Mouse (Mus musculus): Measurements from ENCODE around the gene Ncaph.
"Not testable (repeated sequence)": the region's sequence is repeated elsewhere in the genome, so short reads cannot be mapped to it uniquely, and the experiment has no call there.

The Ncaph gene

DNA sequence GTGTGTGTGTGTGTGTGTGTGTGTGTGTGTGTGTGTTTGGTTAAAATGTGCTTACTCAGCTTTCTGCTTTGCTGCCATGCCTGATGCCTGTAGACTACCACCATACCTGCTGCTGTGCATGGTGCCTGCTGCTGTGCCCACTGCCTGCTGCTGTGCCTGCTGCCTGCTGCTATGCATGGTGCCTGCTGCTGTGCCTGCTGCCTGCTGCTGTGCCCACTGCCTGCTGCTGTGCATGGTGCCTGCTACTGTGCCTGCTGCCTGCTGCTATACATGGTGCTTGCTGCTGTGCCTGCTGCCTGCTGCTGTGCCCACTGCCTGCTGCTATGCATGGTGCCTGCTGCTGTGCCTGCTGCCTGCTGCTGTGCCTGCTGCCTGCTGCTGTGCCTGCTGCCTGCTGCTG lies 43.6 kb downstream of the Ncaph start:
- DNase-seq (ENCODE audit: low read depth, low spot score): not testable (repeated sequence)

- DNase-seq (ENCODE audit: low read depth, low spot score): no peak
Observed at GRCm38 (mm10) chr2:127086235-127086634, 47.5 kb downstream of the Ncaph start.

DNA sequence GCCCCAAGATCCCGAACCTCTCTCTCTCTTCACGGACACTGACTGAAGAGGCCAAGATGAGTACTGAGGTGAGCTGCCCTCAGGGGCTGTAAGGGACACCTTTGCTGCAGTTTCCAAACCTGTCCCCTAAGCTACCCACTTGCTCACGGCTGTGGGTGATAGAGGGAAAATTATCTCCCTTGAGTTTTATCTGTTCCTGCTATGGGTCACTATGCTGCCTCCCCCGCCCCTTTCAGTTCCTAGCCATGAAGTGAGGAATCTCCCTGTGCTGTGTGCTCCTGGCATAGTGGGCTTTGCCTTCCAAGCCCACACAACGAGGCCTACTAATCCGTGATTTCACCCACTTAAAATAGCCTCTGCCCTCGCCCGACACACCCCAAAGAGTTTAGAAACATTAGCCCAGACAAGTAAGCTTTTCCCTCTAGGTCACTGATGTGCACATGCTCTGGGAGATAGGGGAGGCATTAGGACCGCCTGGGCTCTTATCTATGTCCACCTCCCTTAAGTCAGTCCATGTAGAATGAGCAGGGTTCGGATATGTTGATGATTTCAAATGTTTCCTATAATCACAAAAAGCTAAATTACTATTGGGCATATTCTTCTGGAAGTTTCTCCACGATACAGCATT lies 53.0 kb downstream of the Ncaph start:
- no peak for DNase-seq (ENCODE audit: low read depth, low spot score)

- DNase-seq (ENCODE audit: low read depth, low spot score): no peak
Observed at GRCm38 (mm10) chr2:127079881-127080590, 53.7 kb downstream of the Ncaph start.

DNA sequence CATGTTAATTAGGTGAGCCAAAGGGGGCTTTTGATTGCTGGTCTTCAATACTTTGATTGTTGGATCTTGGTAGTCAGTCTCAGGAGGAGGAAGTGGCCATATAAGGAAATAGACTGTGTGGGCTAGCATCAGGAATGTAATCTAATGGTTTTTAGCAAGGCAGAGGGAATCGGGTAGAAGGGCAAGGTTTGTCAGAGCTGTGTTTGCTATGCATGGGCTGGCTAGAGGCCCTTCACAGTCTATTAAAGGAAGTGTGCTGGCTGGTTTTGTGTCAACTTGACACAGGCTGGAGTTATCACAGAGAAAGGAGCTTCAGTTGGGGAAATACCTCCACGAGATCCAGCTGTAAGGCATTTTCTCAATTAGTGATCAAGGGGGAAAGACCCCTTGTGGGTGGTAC lies 54.7 kb downstream of the Ncaph start:
- not testable (repeated sequence) for DNase-seq (ENCODE audit: low read depth, low spot score)

DNA sequence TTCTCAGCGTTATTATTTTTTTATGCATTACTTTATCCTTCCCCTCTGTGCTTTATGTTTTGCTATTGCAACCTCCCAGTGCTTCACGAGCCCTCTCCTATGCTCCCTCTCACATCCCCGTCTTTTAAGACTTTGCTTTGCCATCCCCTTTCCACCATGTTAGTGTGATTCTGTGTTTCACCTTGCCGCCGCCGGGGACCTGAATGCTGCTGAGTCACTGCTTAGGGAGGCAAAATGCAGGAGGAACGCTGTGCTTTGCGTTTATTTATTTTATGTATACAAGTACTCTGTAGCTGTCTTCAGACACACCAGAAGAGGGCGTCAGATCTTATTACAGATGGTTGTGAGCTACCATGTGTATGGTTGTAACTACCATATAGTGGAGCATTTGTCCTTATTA lies 56.1 kb downstream of the Ncaph start:
- no peak for DNase-seq (ENCODE audit: low read depth, low spot score)

DNA sequence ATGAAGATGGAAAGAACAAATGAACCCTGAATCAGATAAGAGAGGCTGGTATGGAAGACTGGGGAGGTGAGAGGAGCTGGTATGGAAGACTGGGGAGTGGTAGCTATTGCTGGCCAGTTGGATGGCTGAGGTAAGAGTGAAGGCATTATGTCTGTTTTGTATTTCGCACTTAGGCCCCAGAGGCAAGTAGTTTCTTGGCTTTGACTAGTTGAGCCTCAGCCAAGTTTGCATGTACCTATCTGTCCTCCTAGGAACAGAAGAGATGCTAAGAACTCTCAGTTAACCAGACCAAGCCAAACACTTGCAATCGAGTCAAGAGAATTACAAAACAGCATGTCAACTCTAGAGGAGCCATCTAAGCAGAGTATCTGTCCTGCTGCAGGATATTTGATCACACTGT lies 59.6 kb downstream of the Ncaph start:
- no peak for DNase-seq (ENCODE audit: low read depth, low spot score)

DNA sequence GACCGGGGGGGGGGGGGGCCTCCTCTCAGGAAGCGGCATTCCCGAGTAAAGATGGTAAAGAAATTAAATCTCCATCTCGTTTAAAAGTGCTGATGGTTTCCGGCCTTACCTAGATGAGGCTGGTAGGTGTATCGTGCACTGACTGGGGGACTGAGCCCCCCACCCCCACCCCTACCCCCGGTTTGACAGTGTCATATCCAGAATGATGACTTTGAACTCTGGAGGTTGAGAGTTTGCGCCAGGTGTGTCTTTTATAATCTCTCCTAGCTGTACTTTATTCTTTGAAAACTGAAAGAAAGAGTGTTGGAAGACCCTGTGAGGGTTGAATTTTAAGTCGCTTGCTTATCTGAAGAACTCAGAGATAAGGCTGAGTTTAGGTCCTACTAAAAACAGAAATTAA lies 62.9 kb downstream of the Ncaph start:
- peak; percentile 8 for DNase-seq (ENCODE audit: low read depth, low spot score)

DNA sequence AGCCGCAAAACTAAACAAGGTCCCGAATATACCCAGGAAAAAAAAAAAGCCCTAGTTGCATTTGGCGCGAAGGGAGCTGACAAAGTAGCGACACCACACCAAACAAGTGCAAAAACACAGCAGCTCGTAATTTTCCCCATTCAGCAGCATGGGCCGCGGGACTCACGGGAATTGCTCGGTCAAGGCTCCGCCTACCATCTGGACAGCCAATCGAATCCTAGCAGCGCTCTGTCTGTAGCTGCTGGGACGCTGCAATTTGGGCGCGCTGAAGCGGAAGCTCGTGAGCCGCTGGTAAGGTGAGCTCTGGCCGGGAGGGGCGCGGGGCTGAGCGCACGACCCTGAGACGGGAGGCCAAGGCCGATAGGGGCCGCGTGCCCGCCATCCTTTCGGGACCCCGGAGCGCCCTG lies 63.3 kb downstream of the Ncaph start, which contains the start of gene Blvra:
Gene Blvra, plus strand, starts transcription at position 231 of the 407 bp plus-strand sequence.
- peak; percentile 97 for DNase-seq (ENCODE audit: low read depth, low spot score)

DNA sequence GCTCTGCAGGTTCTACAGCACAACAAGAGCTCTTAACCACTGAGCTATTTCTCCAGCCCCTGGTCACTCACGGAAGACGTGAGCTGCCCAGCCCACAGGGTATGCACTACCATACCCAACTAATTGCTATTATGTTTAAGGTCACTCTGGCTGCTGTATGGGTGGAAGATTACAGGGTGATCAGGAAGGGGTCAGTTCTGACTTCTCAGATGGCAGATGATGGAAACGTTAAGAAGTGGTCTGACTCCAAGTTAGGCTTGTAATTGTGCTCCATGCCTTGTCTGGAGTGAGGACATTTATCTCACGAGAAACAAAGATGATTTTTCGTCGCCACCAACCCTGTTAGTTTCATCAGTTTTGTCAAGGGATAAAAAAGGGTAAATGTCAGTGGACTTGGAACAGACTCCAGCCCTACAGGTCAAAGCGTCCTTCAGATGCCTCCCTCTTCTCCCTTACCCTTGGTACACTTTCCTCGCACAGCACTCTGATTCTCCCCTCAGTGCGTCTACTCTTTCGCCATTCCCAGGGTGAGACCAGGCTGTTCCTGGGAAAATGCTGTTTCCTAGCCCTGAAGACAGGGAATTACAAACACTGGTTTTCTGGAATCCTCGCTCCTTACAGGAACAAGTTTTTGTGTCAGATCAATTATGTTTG lies 63.8 kb downstream of the Ncaph start:
- DNase-seq (ENCODE audit: low read depth, low spot score): peak; percentile 8

GRCm38 (mm10) chr2:127068806-127069205 lies 64.9 kb downstream of the Ncaph start:
- no peak for DNase-seq (ENCODE audit: low read depth, low spot score)

GRCm38 (mm10) chr2:127061471-127061870 lies 72.3 kb downstream of the Ncaph start:
- no peak for DNase-seq (ENCODE audit: low read depth, low spot score)

Measured in brain, adult 2 months (tissue).